Mouse (Mus musculus) embryonic fibroblast, embryonic 13.5 days (primary cell): Measurements from ENCODE around the gene Tmem145.

Experiments used
- CTCF ChIP-seq: IDR thresholded peaks from 2 replicates; pipeline ENCODE4 v1.5.1; 2011; ENCODE audit warnings: mild to moderate bottlenecking, control low read depth, low read length, moderate library complexity, borderline replicate concordance; ENCODE audit not compliant: insufficient read depth
- POLR2A ChIP-seq: IDR thresholded peaks from 2 replicates; pipeline ENCODE4 v1.6.1; 2011; ENCODE audit warnings: low read depth, mild to moderate bottlenecking, control low read depth, low read length, moderate library complexity

GRCm38 (mm10) chr7:25282731-25283211 lies 23.1 kb upstream of the Tmem145 start:
- TF ChIP-seq POLR2A (peak; percentile 20), CTCF (no peak)
